Mouse (Mus musculus) heart, adult 2 months (tissue): ENCODE data around the gene Srsf10.

Source experiments
- CTCF ChIP-seq: fragments of 200-600 bp; IDR thresholded peaks from 2 replicates; pipeline ENCODE4 v1.8.1; 2022; ENCODE audit warnings: antibody characterized with exemption, mild to moderate bottlenecking, moderate library complexity
- POLR2A ChIP-seq: fragments of 200-500 bp; IDR thresholded peaks from 2 replicates; pipeline ENCODE4 v1.6.1; 2011; ENCODE audit warnings: mild to moderate bottlenecking, low read depth, low read length, control low read depth; ENCODE audit not compliant: insufficient read depth

DNA sequence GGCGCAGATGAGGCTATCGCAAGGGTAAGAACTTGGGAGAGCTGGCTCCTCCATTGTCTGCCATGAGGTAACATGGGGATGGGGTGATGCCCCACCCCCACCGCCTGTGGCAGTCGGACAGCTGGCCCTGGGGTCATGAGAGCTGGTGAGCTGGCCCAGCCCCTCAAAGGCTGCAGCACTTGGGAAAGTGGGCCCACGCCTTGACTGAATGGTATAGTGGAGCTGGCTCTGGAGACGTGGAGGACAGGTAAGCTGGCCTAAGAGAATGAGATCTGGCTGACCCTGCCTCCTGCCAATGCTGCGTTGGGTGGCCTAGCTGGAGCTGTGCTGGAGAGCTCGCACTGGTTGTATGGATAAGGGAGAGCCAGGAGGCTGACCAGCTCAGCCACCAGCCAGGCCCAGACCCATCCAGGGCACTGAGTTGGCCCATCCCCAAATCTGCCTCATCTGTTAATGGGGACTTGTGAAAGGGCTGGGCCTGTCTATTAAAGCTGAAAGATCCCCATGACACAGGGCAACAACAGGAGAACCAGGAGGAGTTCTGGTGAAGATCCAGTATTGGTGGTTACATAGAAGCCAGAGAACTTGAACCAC lies 21.3 kb upstream of the Srsf10 start:
- TF ChIP-seq POLR2A (no peak), CTCF (no peak)
